Mouse (Mus musculus): ENCODE data around the gene Atp13a5. TPM values are rescaled to one million over a fixed set of nuclear protein-coding genes. Genes with fewer than 3 reads are reported as not detected.

Atp13a5 gene
- polyA plus RNA-seq (2021; fragmentation: Nextera tagmentation) = 1.3 and 1.6 TPM in 2 replicates
- long read RNA-seq, experiment 1, full-length matches to known transcripts = 1 of 3 reads
- long read RNA-seq, experiment 1, partial matches to known transcripts = 2 of 3 reads
- long read RNA-seq, experiment 1, other reads (novel, unspliced or antisense) = 0 of 3 reads
- long read RNA-seq, experiment 2, full-length matches to known transcripts = 15 of 25 reads
- long read RNA-seq, experiment 2, partial matches to known transcripts = 3 of 25 reads
- long read RNA-seq, experiment 2, other reads (novel, unspliced or antisense) = 7 of 25 reads

DNA sequence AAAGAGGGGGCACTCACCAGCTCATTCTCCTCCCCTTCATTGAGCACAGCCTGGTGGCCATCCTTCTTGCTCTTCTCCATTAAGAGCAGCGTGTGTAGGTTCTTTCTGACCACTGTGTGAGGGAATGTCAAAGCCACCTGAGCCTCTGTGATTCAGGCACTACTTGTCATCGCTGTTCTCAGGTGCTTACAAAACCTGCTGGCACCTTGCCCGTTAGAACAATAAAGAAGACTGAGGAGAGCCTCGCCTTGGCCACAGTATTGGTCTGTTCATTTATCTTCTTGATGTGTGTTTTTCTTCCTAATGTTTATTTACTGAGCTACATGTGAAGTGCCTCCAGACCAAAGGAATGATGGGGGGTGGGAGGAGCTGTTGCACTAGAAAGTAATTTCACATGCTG lies at the start of gene Atp13a5:
Gene Atp13a5, minus strand, starts transcription at position 275 of the 400 bp plus-strand sequence.

DNA sequence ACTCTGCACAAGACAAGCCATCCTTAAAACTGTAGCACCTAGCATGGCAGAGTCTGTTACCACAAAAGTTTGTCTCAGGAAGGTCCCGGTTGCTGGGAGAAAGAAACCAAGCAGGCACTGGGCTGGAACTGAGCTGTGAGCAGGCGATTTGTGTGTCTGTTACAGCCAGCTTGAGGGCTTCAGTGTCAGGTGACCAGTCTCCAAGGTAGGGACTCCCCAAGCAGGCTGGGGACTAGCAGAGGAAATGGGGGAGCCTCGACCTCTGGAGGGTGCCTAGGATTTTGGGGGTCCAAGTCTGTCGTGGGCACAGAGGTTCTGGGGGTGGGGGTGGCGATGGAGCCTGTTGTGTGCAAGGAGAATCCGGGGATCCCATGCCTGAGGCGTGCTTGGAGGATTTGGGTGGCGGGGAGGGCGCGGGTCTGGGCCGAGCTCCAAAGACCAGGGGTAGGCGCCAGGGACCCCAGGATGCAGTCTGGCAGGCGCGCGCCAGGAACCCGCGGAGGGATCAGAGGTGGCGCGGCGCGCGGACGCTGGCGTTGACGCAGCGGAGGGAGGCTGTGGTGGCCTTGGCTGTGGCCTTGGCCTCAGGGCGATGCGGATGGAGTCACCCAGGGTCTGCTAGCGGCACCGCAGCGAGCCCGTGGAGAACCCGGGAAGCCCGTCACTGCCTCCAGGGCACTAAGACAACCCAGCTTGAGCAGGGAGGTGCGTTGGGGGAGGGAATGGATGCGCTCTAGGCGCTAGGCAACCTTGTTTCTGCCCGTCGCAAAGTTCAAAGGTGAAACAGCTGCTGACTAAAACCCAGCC lies 168.7 kb downstream of the Atp13a5 start, which contains the start of gene Hrasls:
Gene Hrasls, plus strand, starts transcription at position 91 of the 807 bp plus-strand sequence.

Other genes with a start within 250 kb of the Atp13a5 start
- 21.8 and 24.8 TPM in 2 replicates for gene Hrasls, start 169.0 kb downstream of the Atp13a5 start, polyA plus RNA-seq (2021; fragmentation: Nextera tagmentation)
- gene Atp13a4, start 166.1 kb upstream of the Atp13a5 start, polyA plus RNA-seq (2021; fragmentation: Nextera tagmentation) = 3.6 and 5.4 TPM in 2 replicates
- 15.1 and 24.2 TPM in 2 replicates for gene Opa1, start 200.6 kb upstream of the Atp13a5 start, polyA plus RNA-seq (2021; fragmentation: Nextera tagmentation)